Mouse (Mus musculus): ENCODE measurements at regions not wholly inside any gene's neighbourhood (a gene's known extent, or its start where the extent isn't known, plus 50 kb on each side); places are given as distances from the start of the nearest gene placed in this dataset.

GRCm38 (mm10) chr1:95468095-95468494 is 154.7 kb downstream of the Fam174a start:
- TF ChIP-seq CTCF (IDR thresholded peaks at IDR 0.05; ENCODE audit: low read depth, low read length) (no peak), GATA1 (IDR thresholded peaks at IDR 0.05; ENCODE audit: borderline replicate concordance, low read length) (no peak), GATA2 (IDR thresholded peaks at IDR 0.05; ENCODE audit: borderline replicate concordance, low read depth, low read length) (no peak)

Data from G1E (cell line).